Mouse (Mus musculus) hindbrain, embryonic 12.5 days (tissue): Measurements from ENCODE around the gene Tjap1. TPM values are rescaled to one million over a fixed set of nuclear protein-coding genes. Genes with fewer than 3 reads are reported as not detected.

ENCODE experiments used
- ATAC-seq: fragments of 200-750 bp; cut with Nextera tagmentation; 2 replicates; pipeline ENCODE4 v1.8.0; 2017; ENCODE audit warnings: moderate TSS enrichment; ENCODE audit not compliant: low FRiP score
- H3K27ac ChIP-seq: fragments of 300-500 bp; sonication (generic); 2 replicates; pipeline ENCODE4 v1.5.1; 2016; ENCODE audit warnings: mild to moderate bottlenecking
- H3K27me3 ChIP-seq: fragments of 300-500 bp; sonication (generic); 2 replicates; pipeline ENCODE4 v1.6.1; 2016; ENCODE audit warnings: mild to moderate bottlenecking
- H3K36me3 ChIP-seq: fragments of 300-500 bp; sonication (generic); 2 replicates; pipeline ENCODE4 v1.6.1; 2016; ENCODE audit warnings: mild to moderate bottlenecking
- H3K4me1 ChIP-seq: fragments of 300-500 bp; sonication (generic); 2 replicates; pipeline ENCODE4 v1.6.1; 2016
- H3K4me2 ChIP-seq: fragments of 300-500 bp; sonication (generic); replicated peaks from 2 replicates; pipeline ENCODE4 v1.6.1; 2016; ENCODE audit warnings: mild to moderate bottlenecking
- H3K4me3 ChIP-seq: fragments of 300-500 bp; sonication (generic); 2 replicates; pipeline ENCODE4 v1.5.1; 2016; ENCODE audit warnings: mild to moderate bottlenecking
- H3K9ac ChIP-seq: fragments of 300-500 bp; sonication (generic); 2 replicates; pipeline ENCODE4 v1.6.1; 2016; ENCODE audit warnings: mild to moderate bottlenecking, moderate library complexity
- H3K9me3 ChIP-seq: fragments of 300-500 bp; sonication (generic); replicated peaks from 2 replicates; pipeline ENCODE4 v1.6.1; 2016; ENCODE audit warnings: mild to moderate bottlenecking
- WGBS: fragments of 180-500 bp; shearing (Covaris S2); methylation state at CpG from one replicate; pipeline ENCODE4 v1.1.7; 2016; 5-methylcytosine and 5-hydroxymethylcytosine counted together
- polyA plus RNA-seq: library from polyadenylated mRNA; unstranded; fragments of >200 nt; fragmentation: Nextera tagmentation; extraction: Ambion mirVana; gene quantifications from 2 replicates; pipeline ENCODE4 v1.2.1, GENCODE M21; 2016

The Tjap1 gene
- polyA plus RNA-seq, 1 experiment from 2014 or later = 54.1 TPM

DNA sequence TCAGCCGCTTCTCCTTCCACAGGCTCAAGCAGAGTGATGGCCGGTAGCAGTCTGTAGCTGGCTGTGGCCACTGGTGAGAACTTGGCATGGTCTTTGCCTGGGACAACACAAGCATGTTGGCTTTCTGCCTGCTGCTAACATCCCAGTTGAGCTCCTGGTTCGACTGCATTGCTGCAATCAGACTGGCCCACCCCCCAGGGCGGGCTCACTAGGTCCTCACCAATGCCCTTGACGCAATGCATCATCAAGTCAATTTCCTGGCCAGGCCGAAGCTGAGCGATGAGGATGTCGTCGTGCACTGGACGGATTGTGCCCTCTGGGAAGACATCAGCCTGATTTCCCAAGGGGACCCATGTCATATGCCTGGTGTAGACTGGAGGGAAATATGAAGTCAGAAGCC is 38.2 kb downstream of the Tjap1 start:
- Histone ChIP-seq H3K27ac (no peak overlapping the region), H3K36me3 (peaks cover 69% of the 10 kb centered on the region), H3K4me2 (no peak overlapping the region), H3K4me3 (no peak overlapping the region), H3K9me3 (no peaks in the 10 kb centered on the region), H3K9ac (no peak overlapping the region), H3K27me3 (no peaks in the 10 kb centered on the region), H3K4me1 (peaks cover 20% of the 10 kb centered on the region)
- ATAC-seq = no peak
- WGBS = 71% methylated on average over 10 of the region's 10 CpGs

DNA sequence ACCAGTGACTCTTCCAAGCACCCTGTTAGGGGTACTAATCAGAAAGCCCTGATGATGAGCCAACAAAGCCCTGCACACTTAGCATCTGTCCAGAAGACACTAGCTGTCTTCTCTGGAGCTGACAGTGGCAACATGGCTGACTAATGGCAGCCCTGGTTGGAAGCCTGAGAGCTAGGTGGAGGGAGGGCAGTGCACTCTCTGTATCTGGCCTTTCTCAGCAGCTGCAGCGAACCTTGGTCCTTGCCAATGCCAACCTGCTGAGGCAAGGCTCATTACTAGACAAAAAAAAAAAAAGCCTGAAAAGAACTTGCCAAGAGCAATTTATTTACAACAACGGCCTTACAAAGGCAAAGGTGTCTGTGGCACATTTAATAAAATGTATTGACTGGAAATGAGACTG is 39.2 kb downstream of the Tjap1 start:
- Histone ChIP-seq H3K36me3 (peaks cover 74% of the 10 kb centered on the region), H3K9me3 (no peaks in the 10 kb centered on the region), H3K27me3 (no peaks in the 10 kb centered on the region), H3K4me1 (peaks cover 11% of the 10 kb centered on the region), H3K27ac (no peak overlapping the region), H3K4me2 (no peak overlapping the region), H3K9ac (no peak overlapping the region), H3K4me3 (no peak overlapping the region)
- WGBS = 79% methylated on average over 2 of the region's 2 CpGs
- no peak for ATAC-seq

- no peak overlapping the region for H3K4me3 ChIP-seq
- peaks cover 75% of the 10 kb centered on the region for H3K36me3 ChIP-seq
- no peak overlapping the region for H3K27ac ChIP-seq
- no peaks in the 10 kb centered on the region for H3K27me3 ChIP-seq
- H3K9me3 ChIP-seq = no peaks in the 10 kb centered on the region
- whole genome bisulfite sequencing = 84% methylated on average over 4 of the region's 4 CpGs
- H3K4me2 ChIP-seq = no peak overlapping the region
- ATAC-seq = no peak
- H3K4me1 ChIP-seq = peaks cover 8% of the 10 kb centered on the region
- no peak overlapping the region for H3K9ac ChIP-seq
Observed at GRCm38 (mm10) chr17:46242993-46243392, 39.8 kb downstream of the Tjap1 start.

DNA sequence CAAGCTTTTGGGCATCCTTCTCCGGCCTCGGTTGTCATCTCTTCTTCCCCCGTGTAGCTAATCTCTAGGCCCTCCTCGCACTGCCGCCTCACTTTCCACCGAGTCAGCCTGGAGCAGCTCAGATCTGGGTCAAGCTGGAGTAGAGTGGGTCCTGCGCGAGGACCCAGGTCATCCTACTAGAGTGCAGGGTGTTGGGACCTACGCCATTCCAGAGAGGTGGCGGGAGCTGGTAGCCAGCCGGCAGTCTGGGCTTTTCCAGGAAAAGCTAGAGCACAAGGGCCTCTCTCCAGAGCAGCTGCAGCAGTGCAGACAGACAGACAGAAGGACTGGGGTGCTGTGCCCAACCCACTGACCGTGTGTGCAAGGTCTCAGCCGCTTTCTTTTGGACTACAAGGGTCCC is 40.6 kb downstream of the Tjap1 start:
- Histone ChIP-seq H3K27me3 (no peaks in the 10 kb centered on the region), H3K9me3 (no peaks in the 10 kb centered on the region), H3K4me3 (no peak overlapping the region), H3K4me1 (peaks cover 8% of the 10 kb centered on the region), H3K9ac (no peak overlapping the region), H3K36me3 (peaks cover 79% of the 10 kb centered on the region), H3K27ac (no peak overlapping the region), H3K4me2 (no peak overlapping the region)
- ATAC-seq = no peak
- WGBS = 91% methylated on average over 13 of the region's 13 CpGs

- peaks cover 87% of the 10 kb centered on the region for H3K36me3 ChIP-seq
Observed at GRCm38 (mm10) chr17:46241471-46241870, 41.4 kb downstream of the Tjap1 start.

DNA sequence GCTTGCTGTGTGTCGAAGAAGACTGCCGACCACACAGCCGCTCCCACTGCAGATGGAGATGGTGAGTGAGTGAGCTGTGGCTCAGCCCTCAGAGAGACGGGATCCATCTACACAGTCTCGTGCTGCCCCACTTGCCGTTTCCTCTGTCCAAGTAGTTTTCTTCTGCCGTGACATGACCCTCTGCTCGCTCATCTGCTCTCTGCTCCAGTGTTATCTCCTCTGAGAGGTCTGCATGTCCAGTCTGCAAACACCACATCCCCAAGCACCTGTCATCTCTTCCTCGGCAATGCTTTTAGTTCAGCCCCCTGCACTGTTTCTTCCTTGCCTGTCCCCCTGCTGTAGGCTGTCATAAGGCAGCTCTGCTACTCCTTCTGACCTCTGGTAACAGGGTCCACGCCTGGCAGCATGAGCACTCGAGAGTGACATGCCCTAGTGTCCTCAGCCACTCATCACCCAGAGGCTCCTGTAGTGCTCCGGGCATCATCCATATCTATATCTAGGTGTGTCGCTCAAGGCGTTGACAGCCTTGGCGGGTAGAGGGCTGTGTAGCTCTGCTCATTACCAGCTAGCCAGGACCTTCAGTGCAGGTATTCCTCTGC is 43.2 kb downstream of the Tjap1 start:
- 94% methylated on average over 15 of the region's 15 CpGs for WGBS
- Histone ChIP-seq H3K27me3 (no peaks in the 10 kb centered on the region), H3K4me2 (no peak overlapping the region), H3K9me3 (no peaks in the 10 kb centered on the region), H3K27ac (no peak overlapping the region), H3K4me1 (no peaks in the 10 kb centered on the region), H3K4me3 (no peak overlapping the region), H3K9ac (no peak overlapping the region), H3K36me3 (peaks cover 86% of the 10 kb centered on the region)
- no peak for ATAC-seq

More at GRCm38 (mm10) chr17:46241471-46241870, 41.4 kb downstream of the Tjap1 start:
- Histone ChIP-seq H3K4me1 (peaks cover under 1% of the 10 kb centered on the region), H3K9me3 (no peaks in the 10 kb centered on the region), H3K9ac (no peak overlapping the region), H3K27me3 (no peaks in the 10 kb centered on the region), H3K27ac (no peak overlapping the region), H3K4me2 (no peak overlapping the region), H3K4me3 (no peak overlapping the region)
- WGBS = 86% methylated on average over 11 of the region's 11 CpGs
- no peak for ATAC-seq

- H3K9ac ChIP-seq = no peak overlapping the region
- ATAC-seq = no peak
- H3K4me2 ChIP-seq = no peak overlapping the region
- H3K27ac ChIP-seq = no peak overlapping the region
- no peak overlapping the region for H3K4me3 ChIP-seq
- 87% methylated on average over 5 of the region's 5 CpGs for WGBS
- H3K27me3 ChIP-seq = no peaks in the 10 kb centered on the region
- no peaks in the 10 kb centered on the region for H3K4me1 ChIP-seq
- H3K9me3 ChIP-seq = no peaks in the 10 kb centered on the region
- peaks cover 78% of the 10 kb centered on the region for H3K36me3 ChIP-seq
Observed at GRCm38 (mm10) chr17:46237480-46237879, 45.3 kb downstream of the Tjap1 start.

GRCm38 (mm10) chr17:46237079-46237478 is 45.7 kb downstream of the Tjap1 start:
- no peak overlapping the region for H3K27ac ChIP-seq

GRCm38 (mm10) chr17:46236067-46236466 is 46.8 kb downstream of the Tjap1 start:
- H3K36me3 ChIP-seq = peaks cover 71% of the 10 kb centered on the region

More at GRCm38 (mm10) chr17:46237079-46237478, 45.7 kb downstream of the Tjap1 start:
- no peak overlapping the region for H3K9ac ChIP-seq
- no peaks in the 10 kb centered on the region for H3K27me3 ChIP-seq
- no peak for ATAC-seq
- no peaks in the 10 kb centered on the region for H3K4me1 ChIP-seq
- no peaks in the 10 kb centered on the region for H3K9me3 ChIP-seq
- no peak overlapping the region for H3K4me3 ChIP-seq
- peaks cover 74% of the 10 kb centered on the region for H3K36me3 ChIP-seq
- WGBS = 96% methylated on average over 6 of the region's 6 CpGs
- no peak overlapping the region for H3K4me2 ChIP-seq

DNA sequence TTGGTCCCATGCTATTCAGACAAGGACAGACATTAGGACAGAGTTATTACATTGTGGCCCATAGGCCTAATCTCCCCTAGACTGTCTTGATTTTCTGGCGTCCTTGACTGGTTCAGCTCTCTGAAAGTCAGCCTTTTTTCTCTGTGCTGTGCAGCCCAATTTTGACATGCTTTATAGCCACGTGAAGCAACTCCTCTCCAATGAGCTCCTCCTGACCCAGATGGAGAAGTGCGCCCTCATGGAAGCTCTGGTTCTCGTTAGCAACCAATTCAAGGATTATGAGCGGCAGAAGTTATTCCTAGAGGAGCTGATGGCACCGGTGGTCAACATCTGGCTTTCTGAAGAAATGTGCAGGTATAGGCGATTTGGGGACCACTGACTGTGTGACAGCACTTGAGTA is 55.2 kb downstream of the Tjap1 start:
- Histone ChIP-seq H3K4me3 (no peak overlapping the region), H3K9ac (no peak overlapping the region), H3K4me2 (no peak overlapping the region), H3K36me3 (peaks cover 91% of the 10 kb centered on the region), H3K9me3 (no peaks in the 10 kb centered on the region), H3K4me1 (no peaks in the 10 kb centered on the region), H3K27ac (no peak overlapping the region), H3K27me3 (no peaks in the 10 kb centered on the region)
- no peak for ATAC-seq
- 87% methylated on average over 7 of the region's 7 CpGs for WGBS

More at GRCm38 (mm10) chr17:46236067-46236466, 46.8 kb downstream of the Tjap1 start:
- 94% methylated on average over 1 of the region's 1 CpGs for WGBS
- no peak for ATAC-seq
- Histone ChIP-seq H3K27ac (no peak overlapping the region), H3K9me3 (no peaks in the 10 kb centered on the region), H3K9ac (no peak overlapping the region), H3K4me1 (no peaks in the 10 kb centered on the region), H3K4me3 (no peak overlapping the region), H3K4me2 (no peak overlapping the region), H3K27me3 (no peaks in the 10 kb centered on the region)

DNA sequence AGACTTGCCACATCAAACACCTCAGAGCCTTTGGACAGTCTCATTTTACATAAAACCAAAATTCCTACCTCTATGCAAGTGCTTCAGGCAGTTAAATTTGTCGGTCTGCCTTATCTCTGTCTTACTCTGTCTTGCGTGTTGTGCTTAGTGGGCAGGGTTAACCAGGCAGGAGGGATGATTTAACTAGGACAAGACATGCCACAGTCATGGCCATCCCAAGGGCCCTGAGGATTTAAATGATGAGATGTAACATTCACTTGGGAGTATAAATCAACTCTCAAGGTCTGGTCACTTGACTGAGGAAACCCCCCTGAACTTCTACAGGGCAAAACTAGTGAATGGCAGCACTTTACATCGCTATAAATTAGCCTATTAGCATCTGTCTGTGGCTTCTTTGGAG is 61.2 kb downstream of the Tjap1 start:
- Histone ChIP-seq H3K9me3 (no peaks in the 10 kb centered on the region), H3K27ac (no peak overlapping the region), H3K4me1 (no peaks in the 10 kb centered on the region), H3K4me2 (no peak overlapping the region), H3K9ac (no peak overlapping the region), H3K27me3 (no peaks in the 10 kb centered on the region), H3K36me3 (peaks cover 97% of the 10 kb centered on the region), H3K4me3 (no peak overlapping the region)
- no peak for ATAC-seq
- 94% methylated on average over 3 of the region's 3 CpGs for WGBS

DNA sequence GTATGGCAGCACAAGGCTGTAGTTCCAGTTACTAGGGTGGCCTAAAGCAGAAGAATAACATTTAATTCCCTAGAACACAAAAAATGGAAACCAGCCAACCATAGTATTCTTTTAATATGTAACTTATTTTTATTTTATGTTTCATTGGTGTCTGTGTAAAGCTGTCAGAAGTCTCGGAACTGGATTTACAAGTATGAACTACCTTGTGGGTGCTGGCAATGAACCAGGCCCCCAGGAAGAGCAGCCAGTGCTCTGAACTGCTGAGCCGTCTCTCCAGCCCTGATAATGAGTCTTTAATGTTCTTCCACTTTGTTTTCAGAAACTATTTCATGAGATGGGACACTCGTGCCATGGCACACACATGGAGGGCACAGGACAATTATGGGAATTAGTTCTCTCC is 72.3 kb downstream of the Tjap1 start:
- Histone ChIP-seq H3K9ac (no peak overlapping the region), H3K9me3 (no peaks in the 10 kb centered on the region), H3K4me3 (no peak overlapping the region), H3K4me2 (no peak overlapping the region), H3K36me3 (peaks cover 90% of the 10 kb centered on the region), H3K4me1 (no peaks in the 10 kb centered on the region), H3K27me3 (no peaks in the 10 kb centered on the region), H3K27ac (no peak overlapping the region)
- no peak for ATAC-seq
- 94% methylated on average over 3 of the region's 3 CpGs for WGBS
